Mouse (Mus musculus) activated CD4-positive, CD25-positive, alpha-beta regulatory T cell, adult 9 weeks (primary cell): Measurements from ENCODE around the gene Tspan6. TPM values are rescaled to one million over a fixed set of nuclear protein-coding genes. Genes with fewer than 3 reads are reported as not detected.

Experiments
- polyA plus RNA-seq: library from polyadenylated mRNA; unstranded; fragments of 100-300 nt; shearing (Covaris generic); gene quantifications from one replicate; pipeline ENCODE4 v1.2.1, GENCODE M21; 2017

Gene Tspan6
- 5.6 TPM for polyA plus RNA-seq

GRCm38 (mm10) chrX:133898014-133898542 is at the start of gene Tspan6:
TSS of gene Tspan6 (minus strand) at chrX:133898429.

GRCm38 (mm10) chrX:133908261-133908660 is 10.0 kb upstream of the Tspan6 start, which contains the start of gene Srpx2:
TSS of gene Srpx2 (plus strand) at chrX:133908426.

DNA sequence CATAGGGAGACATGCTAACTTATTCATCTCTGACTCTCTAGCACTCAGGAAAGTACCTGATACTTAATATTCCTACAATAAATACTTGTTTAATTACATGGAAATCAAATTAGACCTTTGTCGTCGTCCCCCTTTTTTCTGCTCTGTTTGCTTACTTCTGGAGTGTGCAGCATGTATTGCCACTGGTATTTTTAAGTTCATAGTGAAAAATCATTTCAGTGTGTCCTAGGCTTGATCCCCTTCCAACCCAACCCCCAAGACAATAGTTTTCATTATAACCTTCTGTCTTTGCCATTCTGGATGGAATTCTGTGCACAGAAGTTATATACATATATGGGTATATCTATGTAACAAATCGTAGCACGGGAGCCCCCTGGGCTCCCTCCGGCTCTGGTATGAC is 47.5 kb downstream of the Tspan6 start, which contains the start of gene Tnmd:
Gene Tnmd (plus strand): TSS at position 301 of the 400 bp plus-strand sequence.

Other genes with a start within 250 kb of the Tspan6 start
- not detected for gene Pcdh19, start 209.4 kb downstream of the Tspan6 start, polyA plus RNA-seq
- gene Tnmd, start 47.4 kb downstream of the Tspan6 start, polyA plus RNA-seq: not detected
- not detected for gene Srpx2, start 10.0 kb upstream of the Tspan6 start, polyA plus RNA-seq
- 0.40 TPM for gene Sytl4, start 83.4 kb upstream of the Tspan6 start, polyA plus RNA-seq
- 53.6 TPM for gene Cstf2, start 160.8 kb upstream of the Tspan6 start, polyA plus RNA-seq